Mouse (Mus musculus): ENCODE results near the gene Pitpna.
"Not testable (repeated sequence)": the region's sequence is repeated elsewhere in the genome, so short reads cannot be mapped to it uniquely, and the experiment has no call there.

The Pitpna gene

DNA sequence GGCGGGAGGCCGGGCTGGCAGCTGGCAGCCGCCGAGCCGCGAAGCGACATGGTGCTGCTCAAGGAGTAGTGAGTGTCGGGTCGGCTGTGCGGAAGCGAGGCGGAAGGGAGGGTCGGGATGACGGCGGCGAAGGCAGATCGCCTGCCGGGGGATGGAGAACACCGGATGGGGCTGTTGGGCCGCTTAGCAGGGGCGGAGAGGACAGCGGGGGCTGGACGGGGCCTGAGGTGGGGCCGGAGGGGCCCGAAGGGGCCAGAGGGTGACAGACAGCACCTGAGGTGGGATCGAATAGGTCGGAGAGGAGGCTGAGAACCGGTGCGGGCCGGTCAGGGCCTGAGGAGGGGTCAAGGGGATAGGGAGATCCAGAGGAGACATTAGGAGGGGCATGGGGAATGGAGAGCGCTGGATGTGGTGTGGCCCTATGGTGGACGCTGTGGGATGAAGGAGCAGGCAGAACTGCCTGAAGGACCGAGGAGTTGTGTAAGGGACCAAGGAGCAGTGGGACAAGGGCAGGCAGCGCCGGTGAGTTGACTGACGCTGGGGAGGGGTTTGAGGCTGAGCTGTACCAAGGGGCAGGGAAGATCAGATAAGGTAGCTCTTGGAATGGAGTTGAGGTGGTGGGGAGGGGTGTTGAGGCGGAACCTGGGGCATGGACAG, 516 bp downstream of the Pitpna start:
- DNase-seq (ENCODE audit: low spot score in 2 of 2): no peak

DNA sequence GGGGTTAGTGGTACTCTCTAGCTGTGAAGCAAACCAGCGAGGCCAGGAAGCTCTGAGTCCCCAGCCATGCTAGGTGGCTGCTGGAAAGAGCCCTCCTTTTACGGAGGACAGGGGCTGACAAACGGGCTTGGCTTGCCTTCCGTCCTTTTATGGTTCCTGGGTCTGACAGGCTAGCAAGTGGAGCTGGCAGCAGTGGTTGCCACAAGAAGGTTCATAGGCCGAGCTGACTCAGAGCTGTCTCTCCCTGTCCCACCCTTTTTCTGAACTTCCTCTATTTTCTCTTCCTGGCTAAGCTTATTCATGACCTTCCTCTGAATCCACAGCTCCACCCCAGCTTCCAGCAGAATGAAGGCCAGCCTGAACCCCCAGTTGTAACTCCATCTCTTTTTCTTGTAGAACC, 4.7 kb downstream of the Pitpna start:
- no peak for DNase-seq (ENCODE audit: low spot score in 2 of 2)

DNA sequence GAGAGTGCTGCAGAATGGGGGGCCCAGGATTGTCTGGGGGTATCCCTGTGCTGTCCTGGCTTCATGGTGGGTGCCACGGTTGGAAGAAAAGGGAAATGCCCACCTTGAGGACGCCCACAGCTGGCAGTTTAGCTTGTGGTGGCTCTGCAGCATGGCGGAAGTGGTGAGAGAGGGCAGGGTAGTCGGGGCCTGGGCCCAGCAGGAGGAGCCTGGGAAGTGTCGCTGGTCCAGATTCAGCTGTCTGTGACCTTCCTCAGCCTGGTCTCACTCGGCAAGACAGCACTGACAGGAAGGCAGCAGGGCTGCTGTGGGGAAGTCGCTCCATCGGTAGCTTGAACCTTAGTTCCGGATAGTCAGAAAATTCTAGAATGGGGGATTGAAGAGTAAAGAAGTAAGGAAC, 6.5 kb downstream of the Pitpna start:
- DNase-seq (ENCODE audit: low spot score in 2 of 2): peak; percentile 51 to 55

DNA sequence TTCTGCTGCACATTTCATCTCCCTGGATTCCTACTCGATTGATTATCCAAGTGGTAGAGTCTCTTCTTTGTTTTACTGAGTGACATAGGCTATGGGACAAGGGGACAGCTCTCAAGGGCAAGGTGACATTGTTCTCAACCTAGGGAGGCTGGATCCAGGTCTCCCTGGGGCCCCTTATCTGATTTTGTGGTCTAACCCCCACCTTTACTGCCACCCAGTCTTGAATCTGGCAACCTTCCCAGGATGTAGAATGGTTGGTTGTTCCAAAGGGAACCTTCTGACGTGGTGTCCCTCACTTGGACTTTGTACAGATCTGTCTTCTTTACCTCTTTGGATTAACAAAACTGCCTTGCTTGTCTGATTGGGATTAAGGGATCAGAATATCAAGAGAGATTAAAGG, 7.5 kb downstream of the Pitpna start:
- no peak for DNase-seq (ENCODE audit: low spot score in 2 of 2)

DNA sequence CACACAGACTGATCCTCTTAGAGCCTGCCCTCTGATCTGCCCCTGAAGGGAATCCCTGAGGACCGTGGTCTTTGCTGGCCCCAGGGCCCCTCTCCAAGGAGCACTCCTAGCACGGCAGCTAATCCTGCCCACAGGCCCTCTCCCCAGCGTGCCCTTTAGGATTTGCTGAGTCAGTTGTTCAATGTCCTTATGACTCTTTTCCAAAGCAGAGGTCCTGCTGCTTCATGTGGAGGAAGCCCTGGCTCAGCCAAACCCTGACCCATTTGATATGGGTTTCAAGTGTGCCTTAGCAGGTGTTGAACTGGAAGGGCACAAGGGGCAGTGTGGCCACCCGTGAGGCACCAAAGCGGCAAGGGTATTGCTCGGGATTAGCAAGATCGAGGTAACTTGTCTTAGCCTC, 7.9 kb downstream of the Pitpna start:
- no peak for DNase-seq (ENCODE audit: low spot score in 2 of 2)

DNA sequence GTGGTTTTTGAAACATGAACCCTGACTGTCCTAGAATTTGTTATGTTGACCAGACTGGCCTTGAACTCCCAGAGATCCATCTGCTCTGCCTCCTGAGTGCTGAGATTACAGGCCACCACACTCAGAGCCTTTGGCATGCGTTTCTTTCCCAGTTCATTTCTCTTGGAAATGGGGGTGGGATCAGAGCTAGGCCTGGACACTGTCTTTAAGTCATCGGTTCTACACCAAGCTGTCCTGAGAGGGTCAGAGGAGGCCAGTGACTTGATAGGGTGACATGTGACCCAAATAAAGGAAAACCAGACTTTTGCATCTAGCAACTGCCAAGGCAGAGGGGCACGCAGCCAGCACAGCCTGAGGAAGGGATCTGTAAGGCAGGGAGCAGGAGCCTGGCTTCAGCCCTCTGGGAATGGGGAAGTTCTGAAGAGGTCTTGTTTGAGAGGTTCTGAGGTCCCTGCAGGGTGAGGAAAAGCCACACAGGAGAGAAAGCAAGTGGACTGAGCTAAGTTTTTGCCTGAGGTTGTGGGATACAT, 8.9 kb downstream of the Pitpna start:
- no peak for DNase-seq (ENCODE audit: low spot score in 2 of 2)

DNA sequence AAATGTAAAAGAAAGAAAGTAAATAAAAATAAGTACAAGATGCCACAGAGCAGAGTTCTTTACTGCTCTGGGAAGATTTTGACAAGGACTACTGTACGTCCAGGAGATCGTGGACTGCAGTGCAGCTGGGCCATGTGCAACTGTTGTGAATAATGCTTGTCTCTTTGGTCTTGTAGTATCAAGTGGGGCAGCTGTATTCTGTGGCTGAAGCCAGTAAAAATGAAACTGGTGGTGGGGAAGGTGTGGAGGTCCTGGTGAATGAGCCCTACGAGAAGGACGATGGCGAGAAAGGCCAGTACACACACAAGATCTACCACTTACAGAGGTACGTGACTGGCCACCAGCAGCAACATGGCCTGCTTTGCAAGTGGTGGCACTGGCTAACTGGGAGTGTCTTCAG, 10.1 kb downstream of the Pitpna start:
- peak; percentile 24 to 54 for DNase-seq (ENCODE audit: low spot score in 2 of 2)

DNA sequence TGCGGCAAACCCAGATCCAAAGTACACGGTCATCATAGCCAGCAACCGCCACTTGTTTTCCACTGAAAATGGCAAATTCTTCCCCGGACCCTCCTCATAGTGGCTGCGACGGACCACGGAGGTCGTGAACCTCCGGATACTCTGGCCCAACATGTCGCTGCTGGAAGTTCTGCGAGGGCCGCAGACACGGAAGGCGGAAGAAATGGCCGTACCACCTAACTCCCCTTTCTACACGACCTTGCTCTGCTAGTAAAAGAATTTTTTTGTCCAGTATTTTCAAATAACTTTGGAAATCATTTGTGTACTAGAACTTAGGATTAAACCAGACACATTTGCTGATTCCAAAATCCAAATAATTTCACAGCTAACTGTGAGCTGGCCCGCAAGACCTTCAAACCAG, 11.9 kb downstream of the Pitpna start:
- DNase-seq (ENCODE audit: low spot score in 2 of 2): not testable (repeated sequence)

DNA sequence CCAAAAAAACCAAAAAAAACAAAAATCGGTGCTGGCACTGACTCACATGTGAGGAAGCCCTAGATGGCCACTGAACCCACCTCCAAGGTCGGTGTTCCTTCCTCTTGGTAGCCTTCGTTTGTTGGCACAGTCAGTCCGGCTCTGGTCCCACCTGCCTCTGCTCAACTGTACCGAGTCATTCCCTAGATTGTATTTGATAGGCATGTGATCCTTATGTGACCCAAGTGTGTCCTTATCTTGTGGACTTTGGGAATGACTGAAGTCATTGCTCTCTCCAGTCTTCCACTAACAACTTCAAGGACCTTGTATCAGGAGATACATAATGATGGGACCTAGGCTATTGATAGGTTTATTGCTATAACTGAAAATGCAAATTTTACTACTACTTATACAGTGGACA, 16.9 kb downstream of the Pitpna start:
- no peak for DNase-seq (ENCODE audit: low spot score in 2 of 2)

DNA sequence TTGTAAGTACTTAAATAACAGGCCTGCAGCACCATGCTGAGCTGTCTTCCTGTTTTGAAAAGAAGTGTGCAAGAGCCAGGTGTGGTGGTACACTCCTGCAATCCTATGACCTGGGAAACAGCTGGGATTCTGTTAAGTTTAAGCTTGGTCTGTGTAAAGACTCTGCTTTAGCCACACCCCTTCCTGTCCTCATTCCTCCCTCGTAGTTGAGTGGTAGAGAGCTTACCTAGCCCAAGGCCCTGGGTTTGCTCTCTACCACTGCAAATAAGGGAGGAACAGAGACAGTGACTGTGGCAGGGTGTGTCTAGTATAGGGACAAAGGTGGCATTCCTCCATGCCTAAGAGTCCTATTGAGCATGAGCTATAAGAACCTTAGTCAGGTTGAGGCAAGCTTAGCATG, 17.4 kb downstream of the Pitpna start:
- DNase-seq (ENCODE audit: low spot score in 2 of 2): no peak

DNA sequence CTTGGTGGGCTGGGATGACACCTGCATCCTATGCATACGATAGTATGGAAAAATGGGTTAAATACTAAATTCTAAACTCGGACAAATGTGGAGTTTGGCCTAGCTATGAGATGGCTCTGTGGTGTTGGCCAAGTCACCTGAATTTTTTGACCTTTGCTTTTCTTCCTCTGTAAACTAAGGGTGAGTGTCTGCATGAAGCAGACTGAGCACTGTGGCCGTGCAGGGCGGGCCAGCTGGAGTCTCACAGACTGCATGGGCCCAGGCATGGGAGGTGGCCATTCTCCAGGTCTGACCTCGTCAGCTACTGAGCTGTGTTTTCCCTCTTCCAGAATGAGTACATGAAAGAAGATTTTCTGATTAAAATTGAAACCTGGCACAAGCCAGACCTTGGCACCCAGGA, 20.9 kb downstream of the Pitpna start:
- no peak for DNase-seq (ENCODE audit: low spot score in 2 of 2)

DNA sequence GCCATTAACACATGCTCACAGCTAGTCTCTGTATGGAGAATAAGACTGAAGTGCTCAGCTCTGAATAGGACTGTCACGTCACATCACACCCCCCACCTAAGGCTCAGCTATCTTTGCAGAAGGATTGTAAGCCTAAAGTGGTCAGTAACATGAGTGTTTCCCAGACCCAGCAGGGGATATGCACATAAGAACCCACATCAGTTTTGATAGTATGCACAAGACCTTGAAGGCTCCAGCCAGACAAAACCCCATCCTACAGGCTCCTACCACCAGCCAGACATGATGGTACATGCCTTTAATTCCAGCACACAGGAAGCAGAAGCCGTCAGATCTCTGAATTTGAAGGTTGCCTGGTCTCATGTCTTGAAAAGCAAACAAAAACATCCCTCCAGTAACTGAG, 22.1 kb downstream of the Pitpna start:
- no peak for DNase-seq (ENCODE audit: low spot score in 2 of 2)

DNA sequence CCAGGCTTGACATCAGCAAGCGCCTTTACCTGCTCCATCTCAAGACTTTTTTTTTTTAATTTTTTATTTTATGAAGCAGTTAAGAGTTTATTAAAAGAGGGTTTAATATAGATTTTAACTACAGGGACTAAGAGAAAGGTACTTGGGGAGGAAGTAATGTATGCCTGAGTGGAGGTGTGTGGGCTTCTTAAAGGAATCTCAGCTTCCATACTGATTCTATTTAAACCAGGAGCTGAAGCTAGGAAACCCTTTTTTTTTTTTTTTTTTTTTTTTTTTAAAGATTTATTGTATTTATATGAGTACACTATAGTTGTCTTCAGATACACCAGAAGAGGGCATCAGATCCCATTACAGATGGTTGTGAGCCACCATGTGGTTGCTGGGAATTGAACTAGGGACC, 26.9 kb downstream of the Pitpna start:
- DNase-seq (ENCODE audit: low spot score in 2 of 2): no peak

DNA sequence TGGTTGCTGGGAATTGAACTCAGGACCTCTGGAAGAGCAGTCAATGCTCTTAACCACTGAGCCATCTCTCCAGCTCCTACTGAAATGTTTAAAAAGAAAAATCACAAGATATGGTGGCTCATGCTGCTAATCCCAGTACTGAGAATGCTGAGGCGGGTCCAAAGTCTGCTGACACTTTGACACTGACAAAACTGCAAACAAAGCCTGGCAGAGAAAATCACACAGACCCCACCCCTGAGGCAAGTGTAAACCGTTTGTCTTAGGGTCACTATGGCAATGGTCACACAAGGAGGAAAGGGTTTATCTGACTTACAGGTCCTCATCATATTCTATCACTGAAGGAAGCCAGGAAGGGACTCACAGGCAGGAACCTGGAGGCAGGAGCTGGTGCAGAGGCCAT, 27.7 kb downstream of the Pitpna start:
- no peak for DNase-seq (ENCODE audit: low spot score in 2 of 2)

DNA sequence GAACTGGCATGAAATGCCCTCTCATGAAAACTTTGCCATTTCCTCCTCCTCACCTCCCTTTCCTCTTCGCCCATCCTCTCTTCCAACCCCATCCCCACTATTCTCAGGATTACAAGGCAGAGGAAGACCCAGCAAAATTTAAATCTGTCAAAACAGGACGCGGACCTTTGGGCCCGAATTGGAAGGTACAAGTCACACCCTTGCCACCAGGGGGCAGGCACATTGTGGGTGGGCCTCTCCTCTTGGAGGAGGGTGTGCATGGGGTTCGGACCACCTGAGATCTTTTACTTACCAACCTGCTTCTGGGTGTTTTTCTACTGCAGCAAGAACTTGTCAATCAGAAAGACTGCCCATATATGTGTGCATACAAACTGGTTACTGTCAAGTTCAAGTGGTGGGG, 31.2 kb downstream of the Pitpna start:
- peak in 1 of 2 experiments; percentile 48 for DNase-seq (ENCODE audit: low spot score in 2 of 2)

DNA sequence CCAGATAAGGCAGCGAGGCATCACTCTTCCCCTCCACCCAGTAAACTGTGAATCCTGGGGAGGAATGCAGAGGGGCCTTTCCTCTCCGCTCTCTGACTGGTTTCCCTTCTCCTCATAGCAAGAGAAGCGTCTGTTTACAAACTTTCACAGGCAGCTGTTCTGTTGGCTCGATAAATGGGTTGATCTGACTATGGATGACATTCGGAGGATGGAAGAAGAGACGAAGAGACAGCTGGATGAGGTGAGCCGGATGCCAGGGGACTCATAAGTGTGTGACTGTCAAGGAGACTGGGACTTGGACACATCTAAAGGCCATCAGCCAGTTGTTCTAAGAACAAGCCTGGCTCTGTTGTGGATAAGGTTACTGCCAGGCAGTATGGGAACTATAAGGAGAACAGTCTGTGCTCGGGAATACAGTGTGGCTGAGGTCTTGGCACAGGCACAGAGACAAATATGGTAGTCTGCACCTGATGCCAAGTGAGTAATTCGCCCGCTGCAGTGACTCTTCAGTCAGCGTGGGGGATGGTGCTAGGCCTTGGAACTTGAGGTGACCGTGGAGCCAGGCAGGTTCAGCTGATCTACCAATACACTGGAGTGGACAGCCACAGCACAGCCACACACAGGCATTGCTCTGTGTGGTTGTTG, 32.4 kb downstream of the Pitpna start:
- no peak for DNase-seq (ENCODE audit: low spot score in 2 of 2)

DNA sequence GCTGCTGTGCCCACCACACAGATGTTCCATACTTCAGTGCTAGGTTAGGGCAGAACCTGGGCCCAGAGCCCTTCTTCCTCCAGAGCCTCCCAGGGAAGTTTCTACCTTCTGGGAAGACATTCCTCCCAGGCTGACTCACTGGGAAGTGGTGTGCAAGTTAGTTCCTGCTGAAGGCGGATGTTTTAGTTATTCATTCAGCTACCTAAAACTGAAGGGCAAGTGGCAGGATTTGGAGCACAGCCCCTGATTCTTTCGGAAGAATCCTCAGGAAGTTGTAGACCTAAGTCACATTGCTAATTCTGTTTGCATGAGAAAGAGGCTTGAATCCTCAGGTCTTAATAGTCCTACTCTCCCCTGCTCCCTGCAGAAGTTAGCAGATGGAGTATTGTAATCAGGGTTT, 33.5 kb downstream of the Pitpna start:
- no peak for DNase-seq (ENCODE audit: low spot score in 2 of 2)

DNA sequence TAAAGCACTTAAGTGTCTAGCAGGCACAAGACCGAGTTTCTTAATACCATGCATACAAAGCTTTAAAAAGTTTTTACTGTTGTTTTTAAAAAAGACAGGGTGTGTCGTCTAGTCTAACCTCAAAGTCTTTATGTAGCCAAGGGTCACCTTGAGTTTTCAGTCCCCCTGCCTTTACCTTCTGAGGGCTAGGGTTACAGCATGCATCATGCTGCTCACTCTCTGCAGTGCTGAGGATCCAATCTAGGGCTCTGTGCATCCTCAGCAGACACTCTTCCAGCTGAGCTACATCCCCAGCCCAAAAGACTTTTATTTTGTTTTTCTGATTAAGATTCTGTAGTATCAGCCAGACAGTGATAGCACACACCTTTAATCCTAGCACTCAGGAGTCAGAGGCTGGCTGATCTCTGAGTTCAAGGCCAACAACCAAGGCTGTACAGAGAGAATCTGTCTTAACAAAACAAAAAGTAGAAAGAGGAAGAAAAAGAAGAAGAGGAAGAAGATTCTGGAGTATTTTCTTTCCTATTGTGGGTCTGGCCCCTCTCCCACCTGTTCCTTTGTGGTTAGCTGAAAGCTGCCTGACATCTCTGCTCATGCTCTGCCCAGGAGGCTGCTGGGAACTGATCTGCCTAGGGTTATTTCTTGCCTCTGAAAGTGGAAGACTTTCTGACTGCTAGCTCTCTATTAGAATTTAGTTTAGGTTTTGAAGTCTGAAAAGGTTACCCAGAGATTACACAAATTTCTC, 34.9 kb downstream of the Pitpna start:
- DNase-seq (ENCODE audit: low spot score in 2 of 2): peak in 1 of 2 experiments; percentile 22

DNA sequence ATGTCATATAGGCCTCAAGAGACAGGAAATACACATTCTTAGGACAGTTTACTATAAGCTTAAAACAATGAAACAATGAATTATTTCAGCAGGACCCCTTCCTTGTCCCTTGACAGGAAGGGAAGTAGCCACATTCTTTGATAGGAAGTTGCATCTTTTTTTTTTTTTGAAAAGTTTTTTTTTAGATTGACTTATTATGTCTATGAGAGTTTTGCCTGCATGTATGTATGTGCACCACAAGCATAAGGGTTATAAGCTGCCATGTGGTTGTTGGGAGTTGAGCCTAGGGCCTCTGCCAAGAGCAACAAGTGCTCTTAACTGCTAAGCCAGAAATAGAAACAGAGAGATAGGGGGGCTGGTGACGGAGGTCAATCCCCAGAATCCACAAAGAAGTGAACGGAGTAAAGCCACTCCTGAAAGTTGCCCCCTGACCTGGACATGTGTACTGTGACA, 36.2 kb downstream of the Pitpna start:
- DNase-seq (ENCODE audit: low spot score in 2 of 2): no peak

DNA sequence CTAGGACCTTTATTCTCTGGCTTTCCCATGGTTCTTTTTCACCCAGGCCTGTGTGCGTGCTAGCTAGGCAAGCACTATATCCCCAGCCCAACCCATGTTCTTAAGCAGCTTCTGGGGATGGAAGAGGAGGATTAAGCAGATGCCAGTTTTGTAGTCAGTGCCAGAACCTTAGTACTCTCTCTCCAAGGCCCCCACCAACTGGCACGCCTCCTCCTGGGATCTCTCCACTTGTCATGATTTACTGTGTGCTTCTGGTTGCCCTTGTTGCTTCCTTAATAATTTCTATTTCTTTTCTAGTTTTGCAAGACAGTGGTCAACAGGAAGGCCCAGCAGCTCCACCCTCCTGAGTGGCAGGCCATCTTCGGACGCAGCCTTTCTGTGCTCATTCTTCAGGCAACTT, 37.9 kb downstream of the Pitpna start:
- no peak for DNase-seq (ENCODE audit: low spot score in 2 of 2)

DNA sequence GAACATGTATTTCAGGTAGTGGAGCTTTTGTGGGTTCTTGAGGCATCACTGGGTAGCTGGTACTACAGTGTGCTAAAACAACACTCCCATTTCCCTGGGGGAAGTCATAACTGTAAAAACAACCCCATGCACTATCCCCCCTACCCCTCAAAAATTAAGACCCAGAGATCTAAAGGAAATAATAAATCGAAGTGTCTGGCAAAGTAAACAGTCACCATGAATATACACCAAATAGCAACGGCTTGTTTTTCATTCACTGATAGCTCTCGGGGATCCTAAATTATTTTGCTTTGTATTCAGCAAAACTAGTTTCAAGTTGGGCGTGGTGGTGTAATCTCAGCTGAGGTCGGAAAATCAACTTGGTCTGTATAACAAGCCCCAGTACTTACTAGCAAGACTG, 42.2 kb downstream of the Pitpna start:
- DNase-seq (ENCODE audit: low spot score in 2 of 2): no peak

DNA sequence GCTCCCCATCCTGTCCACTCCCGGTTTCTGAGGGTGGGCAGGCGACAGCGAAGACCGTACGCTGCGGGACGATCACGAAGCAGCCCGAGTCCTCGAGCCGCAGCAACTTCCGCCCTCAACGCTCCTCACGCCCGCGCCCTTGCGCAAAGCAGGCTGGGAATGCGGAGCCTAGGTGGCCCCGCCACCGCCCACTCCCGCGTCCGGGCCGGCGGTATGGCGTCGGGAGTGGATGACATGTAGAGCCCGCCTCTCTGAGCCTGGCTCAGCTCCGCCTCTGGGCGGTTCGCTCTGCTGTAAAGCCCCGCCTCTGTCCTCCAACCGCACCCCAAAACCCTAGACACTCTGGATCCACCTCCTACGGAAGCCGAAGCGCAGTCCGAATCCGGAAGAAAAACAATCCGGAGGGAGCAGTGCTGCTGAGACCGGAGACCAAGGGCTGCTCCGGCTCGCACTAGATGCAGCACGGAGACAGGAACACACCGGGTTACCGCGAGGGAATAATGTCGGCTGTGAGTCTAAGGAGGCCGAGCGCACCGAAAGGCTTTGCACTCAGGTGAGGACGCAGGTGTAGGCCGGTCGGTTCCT, 42.8 kb downstream of the Pitpna start, which contains the start of gene Inpp5k:
TSS of gene Inpp5k (plus strand) at position 344 of the 585 bp plus-strand sequence.
- DNase-seq (ENCODE audit: low spot score in 2 of 2): peak; percentile 94 to 95

All from natural killer cell, adult 2 months (primary cell).